Mouse (Mus musculus): Measurements from ENCODE around the gene Apoa2. TPM values are rescaled to one million over a fixed set of nuclear protein-coding genes. Genes with fewer than 3 reads are reported as not detected.

The Apoa2 gene
- total RNA-seq, 2 experiments from 2014 or later = 1.3 to 3.2 TPM

DNA sequence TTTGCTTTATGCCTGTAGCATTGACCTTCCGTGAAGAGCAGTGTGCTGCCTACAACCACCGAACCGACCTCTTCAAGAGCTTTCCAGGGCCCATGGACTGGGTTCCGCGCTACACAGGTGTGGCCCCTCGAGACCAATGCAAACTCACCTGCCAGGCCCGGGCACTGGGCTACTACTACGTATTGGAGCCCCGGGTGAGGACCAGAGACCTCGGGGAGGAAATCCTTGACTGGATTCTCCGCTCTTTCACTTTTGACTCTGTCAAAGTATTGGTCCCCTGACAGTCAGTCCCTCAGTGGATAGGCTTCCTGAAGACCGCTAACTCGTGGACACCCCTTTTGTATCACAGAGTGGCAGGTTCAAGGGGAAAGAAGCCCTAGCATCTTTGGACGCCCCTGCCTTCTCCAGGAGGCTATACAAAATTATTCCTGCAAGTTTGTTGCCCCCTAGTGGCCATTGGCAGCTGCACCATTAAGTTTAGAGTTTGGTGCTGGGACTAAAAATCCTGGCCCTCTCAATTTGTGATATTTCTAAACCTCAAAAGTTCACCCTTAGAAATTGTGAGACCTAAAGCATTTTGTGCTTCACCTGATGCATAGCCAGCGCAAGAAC is 32.2 kb downstream of the Apoa2 start:
- DNase-seq (ENCODE audit: low spot score in 2 of 2) = peak; percentile 50 to 64

DNA sequence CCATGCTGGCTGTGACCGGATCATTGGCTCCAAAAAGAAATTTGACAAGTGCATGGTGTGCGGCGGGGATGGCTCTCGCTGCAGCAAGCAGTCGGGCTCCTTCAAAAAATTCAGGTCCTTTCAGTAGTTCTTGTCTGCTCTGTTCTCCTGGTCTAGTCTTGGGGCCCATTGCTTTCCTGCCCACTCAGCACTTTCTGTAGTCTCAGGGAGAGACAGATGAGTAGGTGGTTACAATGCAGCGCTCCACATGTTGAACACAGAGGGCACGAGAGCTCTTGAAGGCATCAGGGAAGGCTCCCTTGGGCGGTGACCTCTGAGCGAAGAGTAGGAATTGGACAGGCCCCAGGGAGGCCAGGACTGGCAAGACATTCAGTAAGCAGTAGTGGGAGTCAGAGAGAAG is 32.9 kb downstream of the Apoa2 start:
- DNase-seq (ENCODE audit: low spot score in 2 of 2) = no peak

DNA sequence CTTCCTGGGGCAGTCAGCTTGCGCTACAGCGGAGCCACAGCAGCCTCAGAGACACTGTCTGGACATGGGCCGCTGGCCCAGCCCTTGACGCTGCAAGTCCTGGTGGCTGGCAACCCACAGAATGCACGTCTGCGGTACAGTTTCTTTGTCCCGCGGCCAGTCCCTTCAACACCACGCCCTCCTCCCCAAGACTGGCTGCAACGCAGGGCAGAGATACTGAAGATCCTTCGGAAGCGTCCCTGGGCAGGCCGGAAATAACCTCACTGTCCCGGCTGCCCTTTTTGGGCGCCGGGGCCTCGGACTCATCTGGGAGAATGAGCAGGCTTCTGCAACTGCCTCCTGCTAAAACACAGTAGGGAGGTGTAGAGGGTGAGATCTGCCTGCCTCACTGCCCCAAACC is 34.1 kb downstream of the Apoa2 start:
- no peak for DNase-seq (ENCODE audit: low spot score in 2 of 2)

DNA sequence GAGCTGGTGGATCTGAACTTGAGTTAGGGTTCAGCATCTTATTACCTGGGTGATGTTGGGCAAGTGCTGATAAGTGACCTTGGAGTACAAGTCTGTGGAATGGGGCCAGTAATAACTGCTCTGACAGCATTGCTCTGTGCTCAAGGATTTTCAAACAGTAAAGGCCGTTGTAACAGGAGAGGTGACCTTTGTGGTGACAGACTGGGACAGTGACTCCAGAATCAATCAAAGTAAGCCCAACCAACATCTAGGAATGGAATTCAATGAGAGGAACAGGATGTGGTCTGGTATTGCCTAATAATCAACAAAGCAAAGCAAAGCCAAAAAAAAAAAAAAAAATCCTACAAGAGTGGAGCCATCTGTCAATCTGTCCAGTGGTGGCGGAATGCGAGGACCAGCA is 35.5 kb downstream of the Apoa2 start:
- DNase-seq (ENCODE audit: low spot score in 2 of 2) = no peak

GRCm38 (mm10) chr1:171262594-171263130 is 37.8 kb downstream of the Apoa2 start:
- DNase-seq (ENCODE audit: low spot score in 2 of 2) = peak; percentile 83 to 95

GRCm38 (mm10) chr1:171263185-171263611 is 38.3 kb downstream of the Apoa2 start:
- peak in 1 of 2 experiments; percentile 87 for DNase-seq (ENCODE audit: low spot score in 2 of 2)

DNA sequence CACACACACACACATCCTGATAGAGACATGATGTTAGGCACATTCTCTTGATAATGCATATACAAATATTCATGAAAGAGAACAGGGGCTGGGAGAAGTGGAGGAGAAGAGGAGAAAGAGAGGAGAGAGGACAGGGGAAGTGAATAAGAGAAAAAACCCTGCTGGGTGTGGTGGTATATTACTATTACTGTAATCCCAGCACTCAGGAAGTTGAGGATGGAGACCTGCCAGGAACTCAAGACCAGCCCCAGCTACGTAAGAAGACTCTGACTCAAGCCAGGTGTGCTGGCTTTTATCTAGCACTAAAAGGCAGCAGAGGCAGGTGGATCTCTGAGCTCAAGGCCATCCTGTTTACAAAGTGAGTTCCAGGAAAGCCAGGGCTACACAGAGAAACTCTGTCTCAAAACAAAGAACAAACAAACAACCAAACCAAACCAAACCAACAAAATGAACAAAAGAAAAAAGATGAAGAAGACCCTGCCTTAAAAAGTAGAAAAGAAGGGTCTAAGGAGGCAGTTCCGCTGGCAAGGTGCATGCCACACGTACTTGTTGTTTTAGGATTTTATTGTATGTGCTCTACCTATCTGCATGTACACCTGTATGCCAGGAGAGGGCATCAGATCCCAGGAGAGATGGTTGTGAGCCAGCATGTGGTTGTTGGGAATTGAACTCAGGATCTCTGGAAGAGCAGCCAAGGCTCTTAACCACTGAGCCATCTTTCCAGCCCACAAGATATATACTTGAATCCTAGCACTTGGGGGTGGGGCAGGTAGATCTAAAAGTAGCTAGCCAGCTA is 39.0 kb downstream of the Apoa2 start:
- no peak for DNase-seq (ENCODE audit: low spot score in 2 of 2)

- DNase-seq (ENCODE audit: low spot score in 2 of 2) = no peak
Observed at GRCm38 (mm10) chr1:171265971-171266744, 41.3 kb downstream of the Apoa2 start.

DNA sequence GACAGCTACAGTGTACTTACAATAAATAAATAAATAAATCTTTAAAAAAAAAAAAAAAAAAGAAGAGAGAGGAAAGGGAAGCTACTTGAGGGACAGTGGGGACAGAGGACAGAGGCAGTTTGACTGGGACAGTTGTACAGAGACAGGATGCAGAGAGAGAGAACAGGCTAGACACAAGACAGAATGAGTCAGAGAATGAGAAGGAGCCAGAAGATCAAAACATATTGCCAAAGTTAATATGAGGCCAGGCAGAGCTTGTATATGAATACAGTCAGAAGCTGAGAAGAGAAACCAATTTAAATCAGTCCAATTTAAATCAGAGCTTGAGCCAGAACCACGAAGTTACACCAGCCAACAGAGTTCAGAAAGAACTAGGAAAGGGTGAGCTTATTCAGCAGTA is 43.5 kb downstream of the Apoa2 start:
- no peak for DNase-seq (ENCODE audit: low spot score in 2 of 2)

DNA sequence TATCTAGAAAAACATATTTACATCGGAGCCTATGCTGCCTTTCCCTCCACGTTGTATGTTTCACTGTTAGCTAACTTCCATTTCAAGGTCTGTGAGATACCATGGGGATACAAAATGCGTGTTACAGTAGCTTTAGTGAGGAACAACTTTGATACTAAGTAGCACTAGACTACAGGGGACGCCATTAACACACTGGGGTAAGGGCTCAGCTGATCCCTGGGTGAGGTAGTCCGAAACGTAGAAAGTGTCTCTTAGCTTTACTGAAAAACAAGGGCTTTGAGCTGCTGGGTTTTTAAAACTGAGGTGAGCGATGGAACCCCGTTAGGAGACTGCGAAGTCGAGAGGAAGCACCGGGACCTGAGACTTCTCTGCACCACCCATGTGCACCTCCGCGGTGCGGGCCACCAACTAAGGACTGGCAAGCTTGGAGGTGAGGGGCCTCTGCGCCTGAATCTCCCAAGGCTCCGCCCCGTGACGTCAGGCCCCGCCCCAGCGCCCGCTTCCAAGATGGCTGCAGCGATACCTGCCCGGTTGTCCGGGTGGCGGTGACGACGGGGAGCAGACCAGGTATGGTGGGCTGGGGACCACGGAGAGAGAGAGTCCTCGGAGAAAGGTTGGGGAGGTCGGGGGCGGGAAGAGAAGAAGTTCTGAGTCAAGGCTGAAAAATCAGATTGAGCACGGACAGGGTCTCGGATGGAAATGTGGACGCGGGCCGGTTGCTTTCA is 45.2 kb downstream of the Apoa2 start, which contains the start of gene B4galt3:
TSS of gene B4galt3 (plus strand) at position 481 of the 725 bp plus-strand sequence.
- DNase-seq (ENCODE audit: low spot score in 2 of 2) = peak; percentile 94 to 96

DNA sequence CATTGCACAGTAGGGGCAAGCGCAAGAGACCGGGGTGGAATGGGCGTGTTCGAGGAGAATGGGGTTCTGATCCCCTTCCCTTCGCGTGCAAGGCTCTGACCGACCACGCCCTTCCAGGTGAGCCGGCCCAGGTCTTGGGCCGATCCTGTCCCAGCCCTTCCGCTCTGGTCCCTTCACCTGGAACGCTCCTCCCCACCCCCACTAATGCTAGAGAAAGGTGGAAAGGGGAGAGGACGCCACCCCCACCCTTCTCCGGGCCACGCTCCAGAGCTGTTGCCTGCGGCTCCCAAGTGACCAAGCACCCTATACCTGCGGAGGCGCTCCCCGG is 45.7 kb downstream of the Apoa2 start:
- no peak for DNase-seq (ENCODE audit: low spot score in 2 of 2)

- DNase-seq (ENCODE audit: low spot score in 2 of 2) = no peak
Observed at GRCm38 (mm10) chr1:171271196-171271595, 46.3 kb downstream of the Apoa2 start.

GRCm38 (mm10) chr1:171271622-171272021 is 46.8 kb downstream of the Apoa2 start:
- DNase-seq (ENCODE audit: low spot score in 2 of 2) = no peak

- DNase-seq (ENCODE audit: low spot score in 2 of 2) = no peak
Observed at GRCm38 (mm10) chr1:171272086-171272485, 47.2 kb downstream of the Apoa2 start.

- no peak for DNase-seq (ENCODE audit: low spot score in 2 of 2)
Observed at GRCm38 (mm10) chr1:171274171-171274570, 49.3 kb downstream of the Apoa2 start.

GRCm38 (mm10) chr1:171275144-171275734 is 50.4 kb downstream of the Apoa2 start:
- no peak for DNase-seq (ENCODE audit: low spot score in 2 of 2)
